Mouse (Mus musculus): Measurements from ENCODE around the gene Gm20431. TPM values are rescaled to one million over a fixed set of nuclear protein-coding genes. Genes with fewer than 3 reads are reported as not detected.

Gene Gm20431
- polyA plus RNA-seq, 1 experiment from 2014 or later: 8.2 TPM

DNA sequence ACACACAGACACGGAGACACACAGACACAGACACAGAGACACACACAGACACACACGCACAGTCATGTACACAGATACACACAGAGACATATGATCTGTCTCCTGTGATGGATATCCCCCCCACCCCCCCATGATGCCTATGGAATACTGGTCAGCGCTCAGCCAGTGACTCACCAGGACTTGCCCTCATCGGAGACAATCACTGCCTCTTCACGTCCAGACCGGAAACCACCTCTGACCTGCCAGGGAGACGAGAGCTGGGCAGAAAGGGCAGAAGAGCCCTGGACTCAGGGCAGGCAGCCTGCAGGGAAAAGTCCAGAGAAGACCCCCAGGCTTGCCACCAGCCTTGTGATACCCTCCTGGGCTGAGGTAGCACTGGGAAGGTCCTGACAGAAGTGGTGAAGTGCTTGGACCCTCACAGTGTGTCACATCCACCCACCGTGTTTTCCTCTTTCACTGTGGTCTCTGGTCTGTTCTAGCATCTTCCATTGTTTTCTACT is 85.1 kb downstream of the Gm20431 start:
- H3K4me3 ChIP-seq (replicated peaks; ENCODE audit: low read length): no peak overlapping the region
- ATAC-seq: no peak
- H3K9ac ChIP-seq (replicated peaks; ENCODE audit: low read depth, low read length): no peak overlapping the region
- WGBS: 90% methylated on average over 8 of the region's 8 CpGs
- no peaks in the 10 kb centered on the region for H3K9me3 ChIP-seq (ENCODE audit: control insufficient read depth, low read length)
- H3K36me3 ChIP-seq (ENCODE audit: control insufficient read depth, insufficient read depth): no peaks in the 10 kb centered on the region
- no peak overlapping the region for H3K4me2 ChIP-seq (ENCODE audit: low read length)
- H3K27ac ChIP-seq (ENCODE audit: low read length): no peak overlapping the region
- no peaks in the 10 kb centered on the region for H3K4me1 ChIP-seq (replicated peaks; ENCODE audit: control insufficient read depth, insufficient read depth, low read length)
- H3K27me3 ChIP-seq (replicated peaks; ENCODE audit: control insufficient read depth, insufficient read depth, low read length): no peaks in the 10 kb centered on the region

DNA sequence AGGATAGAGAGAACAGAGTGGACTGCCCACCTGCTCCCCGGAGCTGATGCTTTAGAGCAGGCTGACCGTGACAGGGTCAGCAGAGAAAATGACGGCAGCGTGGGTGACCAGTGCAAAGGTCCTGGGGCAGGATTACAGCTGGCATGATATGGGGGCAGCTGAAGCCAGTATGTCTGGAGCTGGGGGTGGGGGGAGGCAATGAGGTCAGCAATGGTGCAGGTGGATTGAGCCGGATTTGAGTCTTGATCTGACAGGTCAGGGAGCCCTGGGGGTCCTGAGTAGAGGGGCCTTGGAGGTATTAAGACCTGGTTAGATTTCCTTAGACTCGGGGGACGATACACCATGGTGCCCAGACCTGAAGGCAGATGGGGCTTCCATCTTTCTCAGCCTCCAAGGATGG is 85.7 kb downstream of the Gm20431 start:
- WGBS: 84% methylated on average over 7 of the region's 7 CpGs
- Histone ChIP-seq H3K9me3 (ENCODE audit: control insufficient read depth, low read length) (no peaks in the 10 kb centered on the region), H3K27ac (ENCODE audit: low read length) (no peak overlapping the region), H3K27me3 (replicated peaks; ENCODE audit: control insufficient read depth, insufficient read depth, low read length) (no peaks in the 10 kb centered on the region), H3K36me3 (ENCODE audit: control insufficient read depth, insufficient read depth) (no peaks in the 10 kb centered on the region), H3K4me1 (replicated peaks; ENCODE audit: control insufficient read depth, insufficient read depth, low read length) (no peaks in the 10 kb centered on the region), H3K4me2 (ENCODE audit: low read length) (no peak overlapping the region), H3K4me3 (replicated peaks; ENCODE audit: low read length) (no peak overlapping the region), H3K9ac (replicated peaks; ENCODE audit: low read depth, low read length) (no peak overlapping the region)
- no peak for ATAC-seq

DNA sequence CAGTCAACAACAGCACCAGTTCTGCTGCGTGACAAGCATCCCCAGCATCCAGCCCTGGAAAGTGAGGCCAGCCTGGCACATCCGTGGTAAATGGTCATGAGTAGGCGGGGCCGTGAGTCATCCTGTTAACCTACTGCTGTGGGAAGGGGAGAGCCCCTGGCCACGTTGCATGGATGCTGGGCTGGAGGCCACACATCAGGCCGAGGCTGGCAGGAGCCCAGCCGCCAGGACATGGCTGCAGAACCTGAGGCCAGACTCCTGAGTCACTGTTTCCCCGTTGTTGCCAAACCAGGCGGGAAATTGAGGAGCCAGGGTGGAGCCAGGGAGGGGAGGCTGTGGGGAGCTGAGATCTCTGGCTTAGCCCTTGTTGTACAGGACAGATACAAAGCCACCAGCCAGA is 86.5 kb downstream of the Gm20431 start:
- no peak overlapping the region for H3K4me2 ChIP-seq (ENCODE audit: low read length)
- no peak overlapping the region for H3K4me3 ChIP-seq (replicated peaks; ENCODE audit: low read length)
- no peak overlapping the region for H3K27ac ChIP-seq (ENCODE audit: low read length)
- H3K27me3 ChIP-seq (replicated peaks; ENCODE audit: control insufficient read depth, insufficient read depth, low read length): no peaks in the 10 kb centered on the region
- no peaks in the 10 kb centered on the region for H3K36me3 ChIP-seq (ENCODE audit: control insufficient read depth, insufficient read depth)
- 58% methylated on average over 9 of the region's 9 CpGs for WGBS
- no peak overlapping the region for H3K9ac ChIP-seq (replicated peaks; ENCODE audit: low read depth, low read length)
- no peaks in the 10 kb centered on the region for H3K9me3 ChIP-seq (ENCODE audit: control insufficient read depth, low read length)
- ATAC-seq: no peak
- no peaks in the 10 kb centered on the region for H3K4me1 ChIP-seq (replicated peaks; ENCODE audit: control insufficient read depth, insufficient read depth, low read length)

DNA sequence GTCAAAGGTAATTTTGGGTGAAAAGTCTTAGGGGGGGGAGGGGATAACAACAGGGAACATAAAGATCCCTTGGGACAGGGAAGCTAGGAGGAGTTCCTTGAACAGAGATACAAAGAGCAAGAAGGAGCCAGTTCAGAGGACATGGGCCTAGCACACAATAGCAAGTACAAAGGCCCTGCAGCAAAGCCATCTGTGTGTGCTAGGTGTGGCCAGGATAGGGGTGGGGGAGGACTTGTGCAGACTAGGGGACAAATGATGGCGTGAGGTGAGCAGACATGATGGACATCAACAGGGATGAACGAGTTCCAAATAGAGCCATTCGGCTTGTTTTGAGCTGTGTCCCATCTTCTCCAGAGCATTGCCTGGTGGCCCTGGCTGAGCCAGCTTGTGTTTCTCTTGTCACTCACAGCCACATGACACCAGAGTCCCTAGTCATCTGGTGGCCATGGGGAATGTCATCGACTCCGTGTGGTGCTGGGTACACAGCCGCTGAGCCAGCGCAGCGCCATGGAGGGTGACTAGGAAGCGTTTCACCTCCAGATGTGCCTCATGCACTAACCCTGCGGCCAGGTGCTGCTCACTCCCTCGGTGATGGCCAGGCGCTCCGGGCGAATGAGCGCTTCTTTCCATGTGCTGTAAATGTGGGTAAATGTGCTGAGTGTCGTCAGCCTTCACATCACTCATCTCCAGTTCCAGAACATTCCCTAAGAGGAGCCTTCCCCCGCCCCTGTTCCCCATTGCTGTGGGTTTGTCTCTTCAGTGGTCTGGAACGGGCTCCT is 89.7 kb downstream of the Gm20431 start:
- no peaks in the 10 kb centered on the region for H3K9me3 ChIP-seq (ENCODE audit: control insufficient read depth, low read length)
- no peaks in the 10 kb centered on the region for H3K27me3 ChIP-seq (replicated peaks; ENCODE audit: control insufficient read depth, insufficient read depth, low read length)
- no peak overlapping the region for H3K4me2 ChIP-seq (ENCODE audit: low read length)
- no peak overlapping the region for H3K9ac ChIP-seq (replicated peaks; ENCODE audit: low read depth, low read length)
- H3K27ac ChIP-seq (ENCODE audit: low read length): no peak overlapping the region
- H3K4me3 ChIP-seq (replicated peaks; ENCODE audit: low read length): no peak overlapping the region
- WGBS: 93% methylated on average over 18 of the region's 18 CpGs
- no peaks in the 10 kb centered on the region for H3K4me1 ChIP-seq (replicated peaks; ENCODE audit: control insufficient read depth, insufficient read depth, low read length)
- no peak for ATAC-seq
- H3K36me3 ChIP-seq (ENCODE audit: control insufficient read depth, insufficient read depth): no peaks in the 10 kb centered on the region

DNA sequence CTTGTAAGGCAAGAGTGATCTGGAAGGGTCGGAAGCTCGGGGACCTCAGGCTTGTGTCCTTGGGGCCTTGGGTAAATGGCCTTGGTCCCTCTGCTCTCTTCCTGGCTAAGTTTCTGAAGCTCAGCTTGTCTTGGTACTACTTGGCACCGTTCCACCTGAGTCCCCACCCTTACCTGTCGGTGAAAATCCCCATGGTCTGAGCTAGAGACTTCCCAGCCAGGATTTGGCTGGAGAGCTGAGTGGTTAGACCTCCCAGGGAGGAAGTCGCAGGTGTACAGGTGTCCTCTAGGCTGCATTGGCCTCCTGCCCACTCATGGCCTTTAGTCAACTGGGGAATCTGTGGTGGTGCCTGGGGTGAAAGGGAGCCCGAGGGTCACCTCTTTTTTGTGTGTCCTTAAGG is 90.5 kb downstream of the Gm20431 start:
- no peak overlapping the region for H3K4me2 ChIP-seq (ENCODE audit: low read length)
- H3K4me1 ChIP-seq (replicated peaks; ENCODE audit: control insufficient read depth, insufficient read depth, low read length): 0 out of 2 replicates have a peak, but pooled peaks cover under 1% of the 10 kb centered on the region
- no peak overlapping the region for H3K4me3 ChIP-seq (replicated peaks; ENCODE audit: low read length)
- no peak overlapping the region for H3K27ac ChIP-seq (ENCODE audit: low read length)
- no peak overlapping the region for H3K9ac ChIP-seq (replicated peaks; ENCODE audit: low read depth, low read length)
- no peaks in the 10 kb centered on the region for H3K36me3 ChIP-seq (ENCODE audit: control insufficient read depth, insufficient read depth)
- no peaks in the 10 kb centered on the region for H3K9me3 ChIP-seq (ENCODE audit: control insufficient read depth, low read length)
- no peak for ATAC-seq
- WGBS: 91% methylated on average over 6 of the region's 6 CpGs
- no peaks in the 10 kb centered on the region for H3K27me3 ChIP-seq (replicated peaks; ENCODE audit: control insufficient read depth, insufficient read depth, low read length)

DNA sequence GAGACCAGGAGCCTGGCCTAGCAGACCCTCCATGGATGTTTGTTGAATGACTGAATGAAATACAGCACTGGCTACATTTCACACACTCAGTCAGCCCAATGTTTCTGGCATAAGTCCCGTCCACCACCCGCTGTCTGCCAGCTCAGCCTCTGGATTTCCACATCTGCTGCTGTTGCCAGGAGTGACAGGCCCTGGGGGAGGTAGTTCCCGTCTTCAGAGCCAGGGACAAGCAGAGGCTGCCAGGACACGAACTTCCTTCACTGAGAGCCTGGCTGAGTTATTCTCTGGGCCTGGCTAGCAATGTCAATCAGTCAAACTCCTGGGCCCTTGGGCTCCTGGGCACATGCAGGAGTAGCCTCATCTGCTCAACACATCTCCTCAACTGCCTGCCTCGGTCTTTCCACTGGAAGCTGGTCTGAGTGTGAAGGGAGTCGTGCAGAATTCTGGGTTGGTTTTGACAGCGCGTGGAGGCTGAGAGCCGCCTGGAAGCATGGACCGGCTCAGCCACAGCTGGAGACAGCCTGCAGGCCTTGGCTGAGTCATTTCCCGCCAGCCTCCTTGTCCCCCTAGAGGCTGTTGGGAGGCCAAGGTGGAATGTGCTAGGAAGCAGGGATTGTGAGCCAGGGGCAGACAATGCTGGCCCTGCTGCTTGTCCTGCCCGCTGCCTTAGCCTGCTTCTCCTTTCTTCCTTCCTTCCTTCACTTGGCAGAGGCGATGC is 91.2 kb downstream of the Gm20431 start:
- Histone ChIP-seq H3K4me1 (replicated peaks; ENCODE audit: control insufficient read depth, insufficient read depth, low read length) (0 out of 2 replicates have a peak, but pooled peaks cover 2% of the 10 kb centered on the region), H3K4me2 (ENCODE audit: low read length) (no peak overlapping the region), H3K9ac (replicated peaks; ENCODE audit: low read depth, low read length) (no peak overlapping the region), H3K27me3 (replicated peaks; ENCODE audit: control insufficient read depth, insufficient read depth, low read length) (no peaks in the 10 kb centered on the region), H3K27ac (ENCODE audit: low read length) (no peak overlapping the region), H3K36me3 (ENCODE audit: control insufficient read depth, insufficient read depth) (no peaks in the 10 kb centered on the region), H3K4me3 (replicated peaks; ENCODE audit: low read length) (no peak overlapping the region), H3K9me3 (ENCODE audit: control insufficient read depth, low read length) (no peaks in the 10 kb centered on the region)
- 73% methylated on average over 13 of the region's 13 CpGs for WGBS
- no peak for ATAC-seq

DNA sequence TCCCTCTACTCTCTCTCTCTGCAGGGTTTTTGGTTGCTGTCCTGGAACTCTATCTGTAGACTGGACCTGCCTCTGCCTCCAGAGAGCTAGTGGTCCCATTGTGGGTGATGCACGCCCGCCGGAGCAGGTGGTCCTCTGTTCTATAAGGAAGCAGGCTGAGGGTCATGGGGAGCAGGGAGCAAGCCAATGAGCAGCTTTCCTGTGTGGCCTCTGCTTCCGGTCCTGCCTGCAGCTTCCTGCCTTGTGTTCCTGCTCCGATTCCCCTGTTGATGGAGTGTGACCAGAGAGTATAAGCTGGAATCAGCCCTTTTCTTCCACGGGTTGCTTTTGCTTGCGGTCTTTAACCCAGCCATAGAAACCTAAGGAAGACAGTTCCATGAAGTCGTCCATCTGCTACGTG is 93.2 kb downstream of the Gm20431 start:
- no peaks in the 10 kb centered on the region for H3K36me3 ChIP-seq (ENCODE audit: control insufficient read depth, insufficient read depth)
- no peak overlapping the region for H3K4me2 ChIP-seq (ENCODE audit: low read length)
- peaks cover 9% of the 10 kb centered on the region; the same call in 1 of the 2 replicates for H3K4me1 ChIP-seq (replicated peaks; ENCODE audit: control insufficient read depth, insufficient read depth, low read length)
- no peaks in the 10 kb centered on the region for H3K27me3 ChIP-seq (replicated peaks; ENCODE audit: control insufficient read depth, insufficient read depth, low read length)
- no peak overlapping the region for H3K27ac ChIP-seq (ENCODE audit: low read length)
- no peak for ATAC-seq
- H3K9me3 ChIP-seq (ENCODE audit: control insufficient read depth, low read length): no peaks in the 10 kb centered on the region
- no peak overlapping the region for H3K4me3 ChIP-seq (replicated peaks; ENCODE audit: low read length)
- H3K9ac ChIP-seq (replicated peaks; ENCODE audit: low read depth, low read length): no peak overlapping the region
- WGBS: 87% methylated on average over 9 of the region's 9 CpGs

DNA sequence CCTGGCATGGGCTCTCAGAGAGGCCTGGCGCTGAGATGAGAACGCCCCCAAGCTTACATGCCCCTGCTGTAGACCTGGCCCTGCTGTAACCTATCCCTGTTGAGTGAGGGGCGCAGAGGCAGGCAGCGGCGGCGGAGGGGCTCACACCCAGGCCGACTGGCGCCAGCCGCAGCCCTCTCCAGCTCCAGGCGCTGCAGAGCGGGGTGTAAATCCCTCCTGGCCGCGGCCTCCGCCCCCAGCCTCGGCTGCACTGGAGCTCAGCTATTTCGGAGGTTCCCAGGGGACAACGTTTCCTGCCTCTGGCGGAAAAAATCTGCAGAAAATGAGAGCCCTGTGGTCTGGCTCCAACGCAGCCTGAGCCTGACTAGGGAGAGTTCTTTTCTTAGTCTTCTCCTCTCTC is 95.6 kb downstream of the Gm20431 start:
- H3K36me3 ChIP-seq (ENCODE audit: control insufficient read depth, insufficient read depth): no peaks in the 10 kb centered on the region
- H3K4me3 ChIP-seq (replicated peaks; ENCODE audit: low read length): no peak overlapping the region
- no peaks in the 10 kb centered on the region for H3K27me3 ChIP-seq (replicated peaks; ENCODE audit: control insufficient read depth, insufficient read depth, low read length)
- H3K9me3 ChIP-seq (ENCODE audit: control insufficient read depth, low read length): no peaks in the 10 kb centered on the region
- H3K4me2 ChIP-seq (ENCODE audit: low read length): no peak overlapping the region
- WGBS: 17% methylated on average over 19 of the region's 19 CpGs
- no peak for ATAC-seq
- peaks cover 19% of the 10 kb centered on the region for H3K4me1 ChIP-seq (replicated peaks; ENCODE audit: control insufficient read depth, insufficient read depth, low read length)
- H3K27ac ChIP-seq (ENCODE audit: low read length): no peak overlapping the region
- no peak overlapping the region for H3K9ac ChIP-seq (replicated peaks; ENCODE audit: low read depth, low read length)

DNA sequence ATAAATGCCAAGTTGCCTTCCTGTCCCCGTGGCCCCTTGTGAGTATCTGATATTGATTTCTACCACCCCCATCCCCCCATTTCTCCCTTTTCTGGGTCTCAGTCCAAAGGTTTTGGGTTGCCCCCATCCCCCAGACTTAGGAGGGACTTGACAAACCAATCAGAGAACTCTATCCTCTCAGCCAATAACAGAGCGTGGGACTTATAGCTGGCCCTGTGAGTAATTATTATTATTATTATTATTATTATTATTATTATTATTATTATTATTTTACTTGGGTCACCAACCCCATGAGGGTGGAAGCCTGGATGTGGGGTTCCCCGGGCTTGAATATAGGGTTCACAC is 96.0 kb downstream of the Gm20431 start:
- H3K27ac ChIP-seq (ENCODE audit: low read length): no peak overlapping the region
- H3K4me2 ChIP-seq (ENCODE audit: low read length): no peak overlapping the region
- H3K9ac ChIP-seq (replicated peaks; ENCODE audit: low read depth, low read length): no peak overlapping the region
- H3K4me3 ChIP-seq (replicated peaks; ENCODE audit: low read length): no peak overlapping the region
- H3K4me1 ChIP-seq (replicated peaks; ENCODE audit: control insufficient read depth, insufficient read depth, low read length): peaks cover 19% of the 10 kb centered on the region
- H3K9me3 ChIP-seq (ENCODE audit: control insufficient read depth, low read length): no peaks in the 10 kb centered on the region
- H3K27me3 ChIP-seq (replicated peaks; ENCODE audit: control insufficient read depth, insufficient read depth, low read length): no peaks in the 10 kb centered on the region
- ATAC-seq: no peak
- 80% methylated on average over 3 of the region's 3 CpGs for WGBS
- no peaks in the 10 kb centered on the region for H3K36me3 ChIP-seq (ENCODE audit: control insufficient read depth, insufficient read depth)
